Mouse (Mus musculus) E14TG2a.4 (cell line): ENCODE results near the gene Defb19.
A peak's percentile ranks its signal among the peaks of the same experiment; 100 is the strongest.

Experiments used
- CTCF ChIP-seq: conservative IDR thresholded peaks from 2 replicates; pipeline ENCODE4 v1.5.1; 2014; ENCODE audit warnings: low read length
- POU5F1 ChIP-seq: IDR thresholded peaks from 2 replicates; pipeline ENCODE4 v1.6.1; 2014; ENCODE audit warnings: low read length, borderline replicate concordance

- peak; percentile 83 for TF ChIP-seq CTCF
- TF ChIP-seq POU5F1 = no peak
Measured at GRCm38 (mm10) chr2:152604057-152604456, 23.9 kb upstream of the Defb19 start, which contains the start of gene Defb36.
